Mouse (Mus musculus): Measurements from ENCODE around the gene Necap1.

Necap1 gene

DNA sequence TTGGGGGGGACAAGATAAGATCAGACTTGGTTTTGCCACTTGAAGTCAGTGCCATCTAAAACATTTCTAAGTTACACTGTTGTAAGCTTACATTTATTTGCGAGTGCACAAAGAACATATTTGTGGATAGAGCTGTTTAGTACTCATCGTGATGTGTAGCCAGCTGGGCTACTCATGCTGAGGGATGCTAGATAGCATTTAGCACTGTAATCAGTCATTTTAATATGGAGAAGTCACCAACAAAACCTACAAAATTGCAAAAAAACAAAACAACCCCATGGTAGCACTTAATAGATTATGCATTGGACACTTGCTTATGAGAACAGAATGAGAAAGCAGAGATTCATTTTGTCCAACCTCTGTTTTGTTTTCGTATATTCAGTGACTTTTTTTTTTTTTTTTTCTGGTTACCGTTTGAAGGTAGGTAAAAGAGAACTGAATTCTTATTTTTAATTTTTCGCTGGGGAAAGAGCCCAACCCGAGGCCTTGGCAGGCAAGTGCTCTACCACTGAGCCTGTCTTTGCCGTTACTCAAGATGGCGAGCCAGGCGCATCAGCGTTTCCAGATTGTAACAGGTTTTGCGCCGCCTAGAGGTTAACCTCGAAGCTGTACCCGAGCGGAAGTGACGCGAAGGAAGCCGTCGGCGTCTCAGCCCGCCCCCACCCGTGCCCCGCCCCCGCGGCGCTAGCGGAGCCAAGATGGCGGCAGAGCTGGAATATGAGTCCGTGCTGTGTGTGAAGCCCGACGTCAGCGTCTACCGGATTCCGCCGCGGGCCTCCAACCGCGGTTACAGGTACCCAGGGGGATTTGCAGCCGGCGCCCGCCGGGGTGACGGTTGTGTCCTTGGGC lies at the start of gene Necap1:
Gene Necap1, plus strand, starts transcription at position 604 of the 849 bp plus-strand sequence.
- DNase-seq (ENCODE audit: low spot score) = peak; percentile 96

DNA sequence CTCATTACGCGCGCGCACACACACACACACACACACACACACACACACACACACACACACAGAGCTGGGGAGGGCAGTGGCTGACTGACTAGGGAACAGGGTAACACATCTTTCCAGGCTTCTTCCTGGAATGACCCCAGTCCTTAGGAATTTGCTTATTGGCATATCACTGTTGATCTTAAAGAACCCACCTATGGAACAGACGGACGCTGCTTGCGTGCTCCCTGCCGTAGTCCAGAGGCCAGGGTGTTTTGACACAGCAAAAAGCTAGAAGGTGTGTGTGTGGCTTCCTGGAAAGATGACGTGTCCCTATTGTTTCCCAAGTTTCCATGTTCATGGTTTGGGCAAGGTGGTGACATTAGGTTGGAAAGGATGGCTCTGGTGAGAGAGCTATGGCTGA lies 49.1 kb upstream of the Necap1 start:
- no peak for DNase-seq (ENCODE audit: low spot score)

DNA sequence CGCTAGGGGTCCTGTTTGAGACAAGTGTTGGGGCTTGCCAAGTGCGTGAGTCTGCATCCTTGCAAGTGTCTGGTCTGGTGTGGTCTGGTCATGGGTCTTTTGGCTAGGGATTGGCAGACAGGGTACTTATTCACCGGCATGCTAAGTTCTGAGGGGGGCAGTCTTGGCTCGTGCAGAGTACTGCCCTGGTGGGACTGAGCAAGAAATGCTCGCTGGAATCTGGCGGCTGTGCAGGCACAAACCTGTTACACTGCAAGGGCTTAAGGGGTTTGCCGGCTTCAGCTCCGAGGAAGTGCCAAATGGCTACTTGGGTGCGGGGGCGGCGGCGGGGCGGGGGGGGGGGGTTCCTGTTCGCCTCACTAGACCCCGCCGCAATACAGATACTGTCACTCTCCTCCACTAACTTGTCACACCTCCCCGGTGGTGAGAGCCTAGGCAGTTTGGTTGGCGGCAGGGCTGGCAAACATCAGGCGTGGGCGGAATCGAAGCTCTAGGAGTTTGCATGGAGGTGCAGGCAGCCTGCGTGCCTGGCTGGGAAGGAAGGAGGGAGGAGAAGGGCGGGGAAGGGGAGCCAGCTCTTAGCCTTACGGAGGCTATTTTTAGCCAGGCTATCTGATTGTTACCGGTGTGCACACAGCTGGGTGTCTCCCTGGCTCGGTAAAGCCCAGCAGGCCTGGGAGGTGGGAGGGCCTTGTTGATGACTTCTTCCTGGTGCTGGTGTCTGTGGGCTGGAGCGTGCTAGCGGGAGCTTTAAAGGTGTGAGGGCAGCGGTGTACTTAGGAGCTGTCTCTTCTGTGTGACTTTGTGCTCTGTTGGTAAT lies 48.1 kb upstream of the Necap1 start:
- peak; percentile 73 for DNase-seq (ENCODE audit: low spot score)

DNA sequence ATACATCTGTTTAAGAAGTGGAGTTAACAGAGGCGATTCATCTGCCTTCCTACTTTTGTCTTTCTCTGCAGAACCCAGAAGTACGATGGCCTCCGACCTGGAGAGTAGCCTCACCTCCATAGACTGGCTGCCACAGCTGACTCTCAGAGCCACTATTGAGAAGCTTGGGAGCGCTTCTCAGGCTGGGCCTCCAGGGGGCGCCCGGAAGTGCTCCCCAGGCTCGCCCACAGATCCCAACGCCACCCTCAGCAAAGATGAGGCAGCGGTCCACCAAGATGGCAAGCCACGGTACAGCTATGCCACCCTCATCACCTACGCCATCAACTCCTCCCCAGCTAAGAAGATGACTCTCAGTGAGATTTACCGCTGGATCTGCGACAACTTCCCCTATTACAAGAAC lies 46.2 kb upstream of the Necap1 start:
- peak; percentile 56 for DNase-seq (ENCODE audit: low spot score)

DNA sequence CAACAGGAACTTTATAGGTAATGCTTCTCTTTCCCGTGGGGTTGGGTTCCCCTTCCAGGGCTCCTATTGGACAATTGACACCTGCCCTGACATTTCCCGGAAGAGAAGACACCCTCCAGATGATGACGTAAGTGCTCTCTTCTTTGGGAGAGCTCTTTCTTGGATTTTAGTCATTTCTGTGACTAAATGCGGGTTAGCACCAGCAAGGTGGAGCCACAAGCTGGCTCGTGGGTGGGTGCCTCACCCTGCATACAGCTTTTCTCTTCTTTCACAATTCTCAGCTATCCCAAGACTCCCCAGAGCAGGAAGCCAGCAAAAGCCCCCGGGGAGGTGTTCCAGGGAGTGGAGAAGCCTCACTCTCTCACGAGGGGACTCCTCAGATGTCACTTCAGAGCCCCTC lies 41.4 kb upstream of the Necap1 start:
- no peak for DNase-seq (ENCODE audit: low spot score)

DNA sequence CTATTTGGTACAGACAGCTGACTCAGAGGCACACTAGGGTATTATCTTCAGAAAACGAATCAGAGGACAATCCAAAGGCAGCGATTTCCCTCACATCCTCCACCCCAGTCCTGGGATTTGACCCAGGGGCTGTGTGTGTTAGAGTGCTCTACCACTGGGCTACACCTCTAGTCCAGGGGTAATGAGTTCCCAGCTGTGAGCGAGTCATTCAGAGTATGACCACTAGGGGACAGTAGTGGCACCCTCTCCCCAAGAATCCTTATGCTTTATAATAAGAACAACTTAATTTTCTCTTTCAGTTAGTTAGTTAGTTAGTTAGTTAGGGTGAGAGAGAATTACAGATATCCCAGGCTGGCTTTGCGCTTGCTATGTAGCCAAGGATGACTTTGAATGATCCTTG lies 39.9 kb upstream of the Necap1 start:
- peak; percentile 62 for DNase-seq (ENCODE audit: low spot score)

DNA sequence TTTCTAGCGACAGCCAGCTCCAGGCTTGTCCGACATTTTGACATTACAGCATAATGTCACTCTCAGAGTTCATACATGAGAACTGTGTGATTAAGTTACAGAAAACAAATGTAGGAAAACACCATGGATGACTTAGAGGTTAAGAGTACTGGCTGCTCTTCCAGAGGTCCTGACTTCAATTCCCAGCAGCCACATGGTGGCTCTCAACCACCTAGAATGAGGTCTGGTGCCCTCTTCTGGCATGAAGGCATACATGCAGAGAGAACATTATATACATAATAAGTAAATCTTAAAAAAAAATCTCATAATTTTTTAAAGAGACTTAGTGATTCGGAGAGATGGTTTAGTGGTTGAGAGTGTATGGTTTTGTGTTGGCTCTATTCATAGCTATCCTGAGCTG lies 37.3 kb upstream of the Necap1 start:
- no peak for DNase-seq (ENCODE audit: low spot score)

DNA sequence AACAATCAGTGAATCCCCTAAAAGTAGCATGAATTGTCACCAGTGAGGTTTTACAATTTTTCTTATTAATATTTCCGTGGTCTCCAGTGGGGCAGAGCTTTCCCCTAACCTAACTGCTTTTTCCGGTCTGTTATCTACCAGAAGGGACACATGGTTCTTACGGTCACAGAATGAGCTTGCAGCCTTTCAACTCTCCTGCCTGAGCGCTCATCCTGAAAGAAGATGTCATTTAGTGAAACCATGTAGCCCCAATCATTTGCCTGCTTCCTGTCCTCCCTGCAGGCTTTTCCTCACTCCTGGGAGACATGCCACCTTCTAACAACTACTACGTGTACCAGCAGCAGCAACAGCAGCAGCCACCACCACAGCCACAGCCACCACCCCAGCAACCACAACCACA lies 36.7 kb upstream of the Necap1 start:
- no peak for DNase-seq (ENCODE audit: low spot score)

DNA sequence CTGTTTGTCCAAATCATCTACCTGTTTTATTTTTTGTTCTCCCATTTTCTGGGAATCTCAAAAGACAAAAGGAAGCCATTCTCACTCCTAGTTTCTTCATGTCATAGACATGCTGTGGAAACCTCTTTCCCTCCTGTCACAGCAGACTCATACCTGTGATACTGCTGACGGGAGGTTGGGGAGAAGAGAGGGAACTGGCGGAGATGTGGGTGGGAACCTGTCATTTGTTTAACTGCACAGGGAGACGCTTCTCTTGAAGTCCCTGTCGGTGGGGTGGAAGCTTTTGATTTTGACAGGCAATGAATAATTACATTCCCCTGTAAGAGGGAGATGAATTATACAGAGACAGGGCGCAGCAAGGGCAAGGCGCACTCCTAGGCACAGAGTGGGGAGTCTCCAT lies 30.5 kb upstream of the Necap1 start:
- no peak for DNase-seq (ENCODE audit: low spot score)

DNA sequence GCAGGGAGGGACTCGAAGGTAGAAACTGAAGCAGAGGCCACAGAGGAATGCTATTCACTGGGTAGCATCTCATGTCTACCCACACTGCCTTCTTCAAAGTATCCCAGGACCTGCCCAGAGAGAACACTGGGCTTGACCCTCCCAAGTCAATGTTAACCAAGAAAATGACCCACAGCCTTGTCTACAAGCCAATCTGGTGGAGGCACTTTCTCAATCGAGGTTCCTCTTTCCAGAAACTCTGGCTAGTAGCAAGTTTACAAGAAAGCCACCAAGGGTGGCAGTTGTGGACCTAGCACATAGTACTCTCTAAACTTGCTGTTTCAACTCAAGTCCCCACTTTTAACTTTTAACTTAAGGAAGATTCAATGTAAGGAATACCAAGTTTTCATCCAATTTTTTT lies 21.6 kb upstream of the Necap1 start:
- no peak for DNase-seq (ENCODE audit: low spot score)

DNA sequence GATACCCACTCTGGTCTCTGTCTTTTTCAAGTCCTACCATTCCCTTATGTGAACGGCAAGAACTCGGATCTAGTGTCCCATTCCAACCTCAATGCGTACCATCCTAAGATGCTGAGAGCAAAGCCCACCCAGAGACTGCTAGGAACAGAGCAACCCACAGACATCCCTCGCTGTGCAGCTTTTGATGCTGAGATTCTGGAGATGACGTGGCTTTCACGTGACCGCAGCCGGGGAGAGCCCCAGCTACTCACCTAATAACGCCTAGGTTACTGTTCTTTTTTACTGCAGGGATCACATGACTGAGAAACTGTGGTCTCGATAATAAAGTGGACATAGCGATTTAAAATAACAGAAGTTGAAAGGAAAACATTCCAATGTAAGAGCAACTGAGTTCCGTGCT lies 19.7 kb upstream of the Necap1 start:
- DNase-seq (ENCODE audit: low spot score) = no peak

DNA sequence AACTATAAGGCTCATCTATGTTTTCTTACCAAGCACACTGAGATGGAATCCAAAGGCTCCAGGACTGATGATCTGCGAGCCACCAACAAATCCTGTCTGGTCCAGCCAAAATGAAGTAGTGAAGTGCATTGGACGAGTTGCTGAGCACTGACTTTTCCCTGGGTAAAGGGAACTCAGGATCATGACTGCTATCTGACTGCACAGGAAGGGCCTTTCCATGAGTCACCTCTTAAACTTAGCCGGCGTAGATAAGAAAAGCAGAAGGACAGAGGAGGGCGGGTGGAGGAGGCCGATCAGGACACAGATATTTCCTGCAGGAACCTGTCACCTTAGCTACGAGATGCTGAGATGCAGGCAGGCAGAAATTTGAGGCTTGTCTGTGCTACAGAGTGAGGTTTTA lies 18.3 kb upstream of the Necap1 start, which contains the start of gene C3ar1:
Gene C3ar1, minus strand, starts transcription at position 207 of the 400 bp plus-strand sequence.
- DNase-seq (ENCODE audit: low spot score) = no peak

DNA sequence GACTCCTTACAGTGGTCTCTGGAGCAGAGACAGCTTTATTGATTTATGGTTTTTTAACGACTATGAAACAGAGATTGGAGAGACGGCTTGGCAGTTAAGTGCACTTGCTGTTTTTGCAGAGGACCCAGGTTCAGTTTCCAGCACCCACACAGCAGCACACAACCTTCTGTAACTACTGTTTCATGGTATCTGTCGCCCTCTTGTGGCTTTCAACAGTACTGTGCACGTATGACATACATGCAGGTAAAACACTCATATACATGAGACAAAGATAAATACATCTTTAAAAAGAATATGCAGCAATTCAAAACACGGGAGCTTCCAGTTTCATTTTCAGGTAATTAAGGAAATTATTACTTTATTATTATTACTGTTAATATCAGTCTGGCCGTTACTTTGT lies 11.8 kb upstream of the Necap1 start:
- DNase-seq (ENCODE audit: low spot score) = no peak

DNA sequence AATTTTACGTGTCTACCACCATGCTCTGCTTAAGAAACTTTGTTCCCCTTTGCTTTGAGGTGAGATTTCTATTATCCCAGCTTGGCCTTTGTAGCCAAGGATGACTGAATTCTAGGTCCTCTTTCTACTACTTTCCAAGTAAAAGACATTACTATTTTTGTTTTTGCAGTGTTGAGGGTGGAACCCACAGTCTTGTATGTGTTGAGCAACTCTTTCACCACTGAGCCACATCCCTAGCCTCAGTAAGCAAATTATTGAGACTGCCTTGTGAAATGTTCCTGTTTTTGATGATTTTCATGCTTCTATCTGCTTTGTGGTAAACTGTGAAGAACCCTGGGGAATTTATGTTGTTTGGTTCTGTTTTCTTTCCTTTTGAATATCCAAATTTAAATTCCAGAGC lies 11.4 kb upstream of the Necap1 start:
- DNase-seq (ENCODE audit: low spot score) = no peak

DNA sequence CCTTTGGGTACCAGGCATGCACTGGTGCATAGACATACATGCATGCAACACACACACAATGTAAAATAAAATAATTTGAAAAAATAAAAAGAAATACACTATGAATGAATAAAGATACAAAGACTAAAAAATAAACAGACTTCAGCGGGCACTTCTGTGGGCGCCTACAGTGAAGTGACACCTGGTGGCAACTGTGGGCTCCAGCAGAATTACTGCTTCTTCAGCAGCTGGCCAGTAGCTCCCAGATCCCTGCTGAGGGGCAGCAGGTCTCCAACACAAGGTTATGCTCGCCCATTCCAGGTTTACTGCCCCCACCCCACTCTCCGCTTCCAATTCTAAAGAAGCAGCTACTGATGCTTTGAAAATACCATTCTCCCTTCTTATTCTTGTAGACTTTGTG lies 6.4 kb upstream of the Necap1 start:
- no peak for DNase-seq (ENCODE audit: low spot score)

DNA sequence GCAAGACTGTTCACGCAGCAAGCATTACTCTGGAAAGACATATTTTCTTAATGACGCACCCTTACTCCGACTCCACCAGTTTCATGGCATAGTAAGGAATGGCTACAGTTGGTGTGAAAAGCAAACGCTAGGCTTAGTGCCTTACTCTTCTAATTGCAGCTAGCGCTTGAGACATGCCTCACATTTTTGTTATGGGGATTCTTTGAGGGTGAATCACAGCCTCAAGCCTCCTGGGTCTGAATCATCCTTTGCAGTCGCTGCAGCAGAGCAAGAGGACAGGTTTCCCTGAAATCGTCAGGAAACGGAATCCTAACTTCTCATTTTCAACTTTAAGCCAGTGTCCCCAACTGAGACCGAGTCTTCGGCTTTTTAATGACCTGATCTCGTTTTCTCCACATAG lies 4.4 kb upstream of the Necap1 start:
- DNase-seq (ENCODE audit: low spot score) = no peak

DNA sequence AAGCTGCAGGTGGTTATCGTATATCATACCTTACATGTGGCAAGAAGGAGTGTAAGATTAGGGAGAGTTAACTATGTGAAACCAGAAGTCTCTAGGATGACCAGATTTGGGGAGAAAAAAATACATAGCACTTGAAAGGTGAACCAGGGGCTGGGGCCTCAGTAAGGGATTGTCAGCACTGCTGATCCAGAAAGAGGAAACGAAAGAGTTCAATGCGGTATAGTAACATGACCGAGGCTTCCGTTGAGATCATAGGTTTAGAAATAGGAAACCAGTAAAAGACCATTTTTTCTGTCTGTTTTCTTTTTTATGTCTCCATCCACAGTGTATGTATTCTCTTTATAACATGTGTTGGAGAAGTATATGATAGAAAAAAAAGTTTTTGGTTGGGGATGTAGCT lies 1.5 kb upstream of the Necap1 start:
- DNase-seq (ENCODE audit: low spot score) = peak; percentile 51

DNA sequence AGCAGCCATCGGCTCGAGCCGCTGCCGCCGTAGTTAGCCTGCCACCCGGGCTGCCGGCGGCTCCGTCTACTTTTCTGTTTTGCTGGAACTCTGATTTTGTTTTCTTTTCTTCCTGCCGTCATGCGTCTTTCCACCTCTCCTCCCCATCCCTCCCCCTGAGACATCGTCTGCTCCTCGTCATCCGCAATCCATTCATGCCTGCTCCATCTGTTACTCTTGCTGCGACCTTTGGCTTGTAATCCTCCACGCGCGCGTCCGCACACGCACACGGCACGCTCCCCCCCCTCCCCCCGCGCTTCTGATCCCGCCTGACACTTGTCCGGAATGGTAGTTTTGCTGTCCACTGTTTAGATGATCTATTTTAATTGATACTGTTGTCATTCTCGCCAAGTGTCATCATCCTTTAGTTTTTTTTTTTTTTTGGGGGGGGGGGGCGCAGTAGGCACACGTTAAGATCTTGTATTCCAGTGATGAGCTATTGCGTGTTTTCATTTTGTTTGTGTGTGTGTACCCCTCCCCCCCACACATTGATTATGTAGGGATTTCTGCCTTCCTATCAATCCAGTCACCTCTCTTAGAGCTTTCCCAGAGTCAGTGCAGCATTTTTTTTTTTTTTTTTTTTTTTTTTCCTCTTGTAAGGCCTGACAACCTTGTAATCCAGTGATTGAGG lies 581 bp downstream of the Necap1 start:
- no peak for DNase-seq (ENCODE audit: low spot score)

DNA sequence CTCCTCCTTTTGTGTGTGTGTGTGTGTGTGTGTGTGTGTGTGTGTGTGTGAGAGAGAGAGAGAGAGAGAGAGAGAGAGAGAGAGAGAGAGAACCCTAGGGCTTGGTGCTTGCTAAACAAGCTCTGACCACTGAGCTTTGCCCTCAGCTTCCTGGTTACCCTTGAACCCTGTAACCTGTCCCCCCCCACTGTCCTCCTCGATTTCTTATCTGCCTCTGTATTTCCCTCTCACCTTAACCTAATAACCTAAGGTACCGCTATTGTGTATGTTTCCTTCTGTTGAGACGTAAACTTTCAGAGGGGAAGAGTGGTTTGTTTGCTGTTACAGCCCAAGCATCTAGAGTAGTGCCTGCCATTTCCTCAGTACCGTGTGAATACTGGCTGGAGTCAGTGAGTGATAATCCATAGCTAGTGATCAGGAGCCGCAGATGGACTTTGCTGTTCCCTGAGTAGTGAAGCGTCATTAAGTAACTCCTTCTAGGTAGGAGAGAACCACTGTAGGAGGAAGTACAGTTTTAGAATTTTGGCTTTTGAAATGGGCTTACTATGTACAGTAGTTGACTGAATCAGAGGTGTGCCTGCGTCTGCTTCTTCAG lies 5.0 kb downstream of the Necap1 start:
- DNase-seq (ENCODE audit: low spot score) = no peak

DNA sequence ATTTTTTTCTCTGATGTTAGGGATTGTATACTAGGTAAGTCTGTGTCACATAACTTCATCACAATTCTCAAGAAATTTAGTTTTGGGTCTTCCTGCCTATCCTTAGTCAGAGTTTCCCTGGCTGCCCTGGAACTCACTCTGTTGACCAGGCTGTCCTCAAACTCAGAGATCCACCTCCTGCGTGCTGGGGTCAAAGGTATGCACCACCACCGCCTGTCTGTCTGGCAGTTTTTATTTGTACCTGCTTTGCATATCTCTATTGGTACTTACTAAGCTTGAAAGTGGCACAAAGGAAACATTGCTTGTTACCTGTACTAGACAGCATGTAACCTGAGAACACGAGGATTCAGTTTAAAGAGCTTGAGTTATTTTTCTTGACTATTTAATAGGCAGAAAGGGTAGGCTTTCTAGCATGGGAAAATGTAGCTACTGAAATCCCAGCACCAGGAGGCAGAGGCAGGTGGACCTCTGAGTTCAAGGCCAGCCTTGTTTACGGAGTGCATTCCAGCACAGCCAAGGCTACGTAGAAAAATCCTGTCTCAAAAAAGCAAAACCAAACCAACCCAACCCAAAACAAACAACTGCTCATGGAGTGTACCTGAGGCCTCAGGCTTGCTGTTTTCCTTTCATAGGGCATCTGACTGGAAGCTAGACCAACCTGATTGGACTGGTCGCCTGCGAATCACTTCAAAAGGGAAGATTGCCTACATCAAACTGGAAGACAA lies 5.7 kb downstream of the Necap1 start:
- no peak for DNase-seq (ENCODE audit: low spot score)

DNA sequence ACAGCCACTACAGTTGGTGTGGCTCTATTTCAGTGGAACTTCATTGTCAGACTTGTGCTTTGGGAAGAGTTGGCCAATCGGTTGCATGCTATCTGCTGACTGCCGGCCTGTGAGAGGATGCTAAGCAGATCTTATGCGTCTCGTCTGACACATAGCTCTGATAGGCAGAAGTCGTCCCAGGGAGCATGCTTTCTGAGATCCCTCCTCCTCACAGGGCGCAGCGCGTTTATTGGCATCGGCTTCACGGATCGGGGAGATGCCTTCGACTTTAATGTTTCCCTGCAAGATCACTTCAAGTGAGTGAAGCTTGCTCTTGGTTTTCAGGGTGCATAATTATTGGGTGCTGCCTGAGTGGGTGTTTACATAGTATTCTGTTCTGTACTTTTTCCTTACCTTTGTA lies 7.0 kb downstream of the Necap1 start:
- no peak for DNase-seq (ENCODE audit: low spot score)

DNA sequence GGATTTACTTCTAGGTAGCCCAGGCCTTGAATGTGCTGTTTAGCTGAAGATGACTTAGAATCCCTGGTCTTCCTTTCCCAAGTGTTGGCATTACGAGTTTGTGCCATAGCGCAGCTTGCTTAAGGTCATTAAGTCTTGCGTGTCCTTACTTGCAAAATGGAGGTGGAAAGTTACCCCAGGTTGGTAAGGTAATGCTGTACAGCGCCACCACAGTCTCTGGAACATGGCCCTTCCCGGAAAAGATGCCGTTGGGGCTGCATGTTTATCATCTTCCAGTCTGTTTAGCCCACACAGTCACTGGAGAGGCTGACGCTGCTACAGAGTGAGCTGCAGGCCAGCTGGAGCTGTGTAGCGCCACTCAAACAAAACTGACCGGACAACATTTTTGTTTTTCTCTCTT lies 9.3 kb downstream of the Necap1 start:
- no peak for DNase-seq (ENCODE audit: low spot score)
